Mouse (Mus musculus) myocyte (in vitro differentiated cells): Measurements from ENCODE around the gene Bbs4.

ENCODE experiments used
- E2F4 ChIP-seq: IDR thresholded peaks from one replicate; pipeline ENCODE4 v1.6.1; 2011; ENCODE audit warnings: mild to moderate bottlenecking, control low read depth, moderate library complexity; ENCODE audit not compliant: insufficient read depth
- MAX ChIP-seq: IDR thresholded peaks from one replicate; pipeline ENCODE4 v1.6.1; 2011; ENCODE audit warnings: low read depth, mild to moderate bottlenecking, control low read depth
- MYOD1 ChIP-seq, 3 experiments: IDR thresholded peaks; one replicate each; pipeline ENCODE4 v1.6.1; 2011; ENCODE audit warnings: control low read depth in 2 of 3, low read depth in 2 of 3, mild to moderate bottlenecking in 2 of 3, moderate library complexity in 1 of 3; ENCODE audit not compliant: insufficient read length in 2 of 3, control insufficient read depth in 1 of 3
- POLR2A ChIP-seq: IDR thresholded peaks from one replicate; pipeline ENCODE4 v1.6.1; 2011; ENCODE audit warnings: low read depth, mild to moderate bottlenecking, control low read depth, moderate library complexity; ENCODE audit not compliant: insufficient read length
- POLR2AphosphoS2 ChIP-seq: IDR thresholded peaks from one replicate; pipeline ENCODE4 v1.6.1; 2011; ENCODE audit warnings: low read depth, control low read depth; ENCODE audit not compliant: insufficient read length
- REST ChIP-seq: IDR thresholded peaks from one replicate; pipeline ENCODE4 v1.6.1; 2011; ENCODE audit warnings: mild to moderate bottlenecking, control low read depth, moderate library complexity; ENCODE audit not compliant: insufficient read depth, insufficient read length
- USF1 ChIP-seq: IDR thresholded peaks from one replicate; pipeline ENCODE4 v1.6.1; 2011; ENCODE audit warnings: low read depth, mild to moderate bottlenecking, control low read depth, moderate library complexity

- TF ChIP-seq USF1 (no peak), POLR2AphosphoS2 (no peak), POLR2A (no peak), MAX (no peak), MYOD1 (IDR thresholded peaks at IDR 0.05; ENCODE audit: control insufficient read depth in 1 of 3, insufficient read length in 2 of 3, low read depth in 2 of 3) (no peak), REST (no peak), E2F4 (no peak)
These were observed 75.1 kb downstream of the Bbs4 start for GRCm38 (mm10) chr9:59278199-59278598.
